Mouse (Mus musculus) CH12.LX (cell line): Measurements from ENCODE around the gene Fos. TPM values are rescaled to one million over a fixed set of nuclear protein-coding genes. Genes with fewer than 3 reads are reported as not detected.

Experiments used
- DNase-seq: peaks from one replicate; pipeline ENCODE4 v3.0.0-alpha.2; 2013; ENCODE audit errors: extremely low read depth
- H3K27ac ChIP-seq: 2 replicates; pipeline ENCODE4 v1.5.1; 2012; ENCODE audit warnings: low read depth, mild to moderate bottlenecking, control low read depth, moderate library complexity; ENCODE audit not compliant: insufficient read depth
- H3K27me3 ChIP-seq: replicated peaks from 2 replicates; pipeline ENCODE3; 2012; ENCODE audit warnings: inconsistent platforms
- H3K36me3 ChIP-seq, 2 experiments: replicated peaks in 1 of 2; 2 replicates each; pipeline versions ENCODE3 to v1.6.1; 2012; ENCODE audit warnings: inconsistent platforms in 1 of 2, low read length in 1 of 2, mild to moderate bottlenecking in 1 of 2, mixed read lengths in 1 of 2, moderate library complexity in 1 of 2; ENCODE audit not compliant: control insufficient read depth in 1 of 2, insufficient read depth in 1 of 2
- H3K4me1 ChIP-seq, 2 experiments: 2 replicates each; pipeline ENCODE4 v1.6.1; 2012; ENCODE audit warnings: inconsistent platforms in 1 of 2, moderate library complexity in 1 of 2; ENCODE audit not compliant: insufficient read depth in 2 of 2, control insufficient read depth in 1 of 2
- H3K4me2 ChIP-seq: 2 replicates; pipeline ENCODE4 v1.6.1; 2012; ENCODE audit warnings: low read depth, mild to moderate bottlenecking, control low read depth; ENCODE audit not compliant: poor library complexity, insufficient read depth, severe bottlenecking
- H3K4me3 ChIP-seq, 3 experiments: fragments of 150-350 bp in 1 of 3; sonication (generic) in 1 of 3; replicated peaks in 1 of 3; 2 replicates each; pipeline versions ENCODE3 to v1.5.1; 2011 to 2012; ENCODE audit warnings: low read depth in 2 of 3, low read length in 2 of 3, mild to moderate bottlenecking in 2 of 3, moderate library complexity in 2 of 3, control low read depth in 1 of 3, improper control_type of control experiment in 1 of 3, inconsistent platforms in 1 of 3, mixed read lengths in 1 of 3; ENCODE audit not compliant: poor library complexity in 1 of 3
- H3K79me2 ChIP-seq: replicated peaks from 2 replicates; pipeline ENCODE4 v1.6.1; 2012; ENCODE audit warnings: mild to moderate bottlenecking, moderate library complexity; ENCODE audit not compliant: control insufficient read depth, poor library complexity, insufficient read depth, severe bottlenecking; ENCODE audit errors: extremely low read depth
- H3K9ac ChIP-seq: 2 replicates; pipeline ENCODE4 v1.6.1; 2012; ENCODE audit warnings: low read depth, mild to moderate bottlenecking, control low read depth, moderate library complexity; ENCODE audit not compliant: insufficient read depth
- H3K9me3 ChIP-seq: replicated peaks from 2 replicates; pipeline ENCODE3; 2012; ENCODE audit warnings: low read length, inconsistent platforms, mixed read lengths
- BHLHE40 ChIP-seq: IDR thresholded peaks from 2 replicates; pipeline ENCODE4 v1.6.1; 2011; ENCODE audit warnings: mild to moderate bottlenecking, low read depth, low read length, improper control_type of control experiment
- CHD1 ChIP-seq: IDR thresholded peaks from 2 replicates; pipeline ENCODE4 v1.6.1; 2012; ENCODE audit warnings: low read depth, low read length, improper control_type of control experiment, inconsistent platforms
- CHD2 ChIP-seq: IDR thresholded peaks from 2 replicates; pipeline ENCODE4 v1.6.1; 2011; ENCODE audit warnings: low read length, improper control_type of control experiment
- CTCF ChIP-seq, 2 experiments: IDR thresholded peaks in 1 of 2; conservative IDR thresholded peaks in 1 of 2; 2 replicates each; pipeline ENCODE4 v1.5.1; 2011 to 2012; ENCODE audit warnings: low read depth in 2 of 2, low read length in 2 of 2, improper control_type of control experiment in 1 of 2, inconsistent platforms in 1 of 2, mild to moderate bottlenecking in 1 of 2, moderate library complexity in 1 of 2
- E2F4 ChIP-seq: IDR thresholded peaks from 2 replicates; pipeline ENCODE4 v1.6.1; 2011; ENCODE audit warnings: low read depth, low read length, improper control_type of control experiment; ENCODE audit not compliant: insufficient replicate concordance
- ELF1 ChIP-seq: IDR thresholded peaks from 2 replicates; pipeline ENCODE4 v1.6.1; 2014; ENCODE audit warnings: low read depth, mild to moderate bottlenecking, inconsistent platforms, low read length, improper control_type of control experiment
- EP300 ChIP-seq: IDR thresholded peaks from 2 replicates; pipeline ENCODE4 v1.6.1; 2011; ENCODE audit warnings: low read length, improper control_type of control experiment
- ETS1 ChIP-seq: conservative IDR thresholded peaks from 2 replicates; pipeline ENCODE4 v1.6.1; 2012; ENCODE audit warnings: low read depth, mild to moderate bottlenecking, inconsistent platforms, low read length, improper control_type of control experiment, moderate library complexity
- GABPA ChIP-seq: IDR thresholded peaks from 2 replicates; pipeline ENCODE4 v1.6.1; 2012; ENCODE audit warnings: low read depth, low read length, improper control_type of control experiment, inconsistent platforms; ENCODE audit not compliant: insufficient replicate concordance
- HCFC1 ChIP-seq: IDR thresholded peaks from 2 replicates; pipeline ENCODE4 v1.6.1; 2012; ENCODE audit warnings: low read depth, mild to moderate bottlenecking, inconsistent platforms, low read length, improper control_type of control experiment
- IRF4 ChIP-seq: IDR thresholded peaks from 2 replicates; pipeline ENCODE4 v1.6.1; 2014; ENCODE audit warnings: low read depth, mild to moderate bottlenecking, inconsistent platforms, low read length, improper control_type of control experiment
- JUN ChIP-seq: IDR thresholded peaks from 2 replicates; pipeline ENCODE4 v1.6.1; 2011; ENCODE audit warnings: low read depth, mild to moderate bottlenecking, low read length, improper control_type of control experiment, moderate library complexity; ENCODE audit not compliant: insufficient read depth
- JUND ChIP-seq: conservative IDR thresholded peaks from 2 replicates; pipeline ENCODE4 v1.6.1; 2011; ENCODE audit warnings: low read depth, low read length, improper control_type of control experiment
- KAT2A ChIP-seq: IDR thresholded peaks from 2 replicates; pipeline ENCODE4 v1.6.1; 2012; ENCODE audit warnings: low read length, improper control_type of control experiment, inconsistent platforms; ENCODE audit not compliant: insufficient replicate concordance
- MAFK ChIP-seq: IDR thresholded peaks from 2 replicates; pipeline ENCODE4 v1.6.1; 2011; ENCODE audit warnings: low read length, improper control_type of control experiment; ENCODE audit not compliant: insufficient replicate concordance
- MAX ChIP-seq: IDR thresholded peaks from 2 replicates; pipeline ENCODE4 v1.6.1; 2011; ENCODE audit warnings: low read length, improper control_type of control experiment
- MAZ ChIP-seq: IDR thresholded peaks from 2 replicates; pipeline ENCODE4 v1.6.1; 2012; ENCODE audit warnings: low read depth, mild to moderate bottlenecking, inconsistent platforms, low read length, improper control_type of control experiment, moderate library complexity
- MEF2A ChIP-seq: IDR thresholded peaks from 2 replicates; pipeline ENCODE4 v1.6.1; 2014; ENCODE audit warnings: low read depth, mild to moderate bottlenecking, inconsistent platforms, low read length, improper control_type of control experiment, borderline replicate concordance
- MXI1 ChIP-seq: IDR thresholded peaks from 2 replicates; pipeline ENCODE4 v1.6.1; 2011; ENCODE audit warnings: mild to moderate bottlenecking, low read depth, low read length, improper control_type of control experiment
- MYC ChIP-seq: IDR thresholded peaks from 2 replicates; pipeline ENCODE4 v1.6.1; 2011; ENCODE audit warnings: low read depth, mild to moderate bottlenecking, improper control_type of control experiment, low read length
- NELFE ChIP-seq: IDR thresholded peaks from 2 replicates; pipeline ENCODE4 v1.6.1; 2011; ENCODE audit warnings: low read depth, low read length, improper control_type of control experiment
- NRF1 ChIP-seq: IDR thresholded peaks from 2 replicates; pipeline ENCODE4 v1.6.1; 2014; ENCODE audit warnings: low read depth, mild to moderate bottlenecking, inconsistent platforms, low read length, improper control_type of control experiment, moderate library complexity
- PAX5 ChIP-seq: IDR thresholded peaks from 2 replicates; pipeline ENCODE4 v1.6.1; 2012; ENCODE audit warnings: low read length, inconsistent platforms, mixed read lengths
- POLR2A ChIP-seq: IDR thresholded peaks from 2 replicates; pipeline ENCODE4 v1.6.1; 2011; ENCODE audit warnings: low read depth, mild to moderate bottlenecking, improper control_type of control experiment, low read length
- POLR2AphosphoS2 ChIP-seq: IDR thresholded peaks from 2 replicates; pipeline ENCODE4 v1.6.1; 2011; ENCODE audit warnings: low read depth, low read length, improper control_type of control experiment
- RAD21 ChIP-seq: IDR thresholded peaks from 2 replicates; pipeline ENCODE4 v1.6.1; 2011; ENCODE audit warnings: low read depth, mild to moderate bottlenecking, low read length, improper control_type of control experiment, moderate library complexity
- RCOR1 ChIP-seq: conservative IDR thresholded peaks from 2 replicates; pipeline ENCODE4 v1.6.1; 2012; ENCODE audit warnings: low read depth, mild to moderate bottlenecking, inconsistent platforms, low read length, improper control_type of control experiment
- SIN3A ChIP-seq: IDR thresholded peaks from 2 replicates; pipeline ENCODE4 v1.6.1; 2012; ENCODE audit warnings: low read length, improper control_type of control experiment, inconsistent platforms
- SMC3 ChIP-seq: IDR thresholded peaks from 2 replicates; pipeline ENCODE4 v1.6.1; 2011; ENCODE audit warnings: low read depth, low read length, improper control_type of control experiment
- TBP ChIP-seq: conservative IDR thresholded peaks from 2 replicates; pipeline ENCODE4 v1.6.1; 2011; ENCODE audit warnings: low read depth, low read length, improper control_type of control experiment
- TCF12 ChIP-seq: IDR thresholded peaks from 2 replicates; pipeline ENCODE4 v1.6.1; 2014; ENCODE audit warnings: low read depth, mild to moderate bottlenecking, inconsistent platforms, low read length, improper control_type of control experiment
- UBTF ChIP-seq: IDR thresholded peaks from 2 replicates; pipeline ENCODE4 v1.6.1; 2012; ENCODE audit warnings: low read depth, mild to moderate bottlenecking, inconsistent platforms, low read length, improper control_type of control experiment, moderate library complexity
- USF1 ChIP-seq: IDR thresholded peaks from 2 replicates; pipeline ENCODE4 v1.6.1; 2014; ENCODE audit warnings: low read depth, mild to moderate bottlenecking, inconsistent platforms, low read length, improper control_type of control experiment
- USF2 ChIP-seq: conservative IDR thresholded peaks from 2 replicates; pipeline ENCODE4 v1.6.1; 2011; ENCODE audit warnings: low read depth, low read length, improper control_type of control experiment
- ZC3H11A ChIP-seq: IDR thresholded peaks from 2 replicates; pipeline ENCODE4 v1.6.1; 2012; ENCODE audit warnings: low read depth, mild to moderate bottlenecking, inconsistent platforms, low read length, improper control_type of control experiment
- ZKSCAN1 ChIP-seq: IDR thresholded peaks from 2 replicates; pipeline ENCODE4 v1.6.1; 2012; ENCODE audit warnings: low read depth, inconsistent platforms, low read length, improper control_type of control experiment, borderline replicate concordance
- ZMIZ1 ChIP-seq: IDR thresholded peaks from 2 replicates; pipeline ENCODE4 v1.6.1; 2012; ENCODE audit warnings: low read depth, mild to moderate bottlenecking, inconsistent platforms, low read length, improper control_type of control experiment
- ZNF384 ChIP-seq: IDR thresholded peaks from 2 replicates; pipeline ENCODE4 v1.6.1; 2012; ENCODE audit warnings: low read depth, low read length, improper control_type of control experiment, inconsistent platforms
- dilution Hi-C: fragments of 300-500 bp; cut with MboI; formaldehyde crosslinking; loops from 2 replicates; pipeline ENCODE4 v1.14.3; 2020; ENCODE audit warnings: low sequenced_read_pairs; ENCODE audit not compliant: extremely low pct_unique_long_range_greater_than_20kb, extremely low pct_ligation_motif_present
- in situ Hi-C: fragments of 300-500 bp; cut with MboI; formaldehyde crosslinking; loops from 3 replicates; pipeline ENCODE4 v1.14.3; 2019; ENCODE audit warnings: low sequenced_read_pairs, low pct_ligation_motif_present, low pct_unique_long_range_greater_than_20kb, mixed read lengths
- polyA plus RNA-seq: library from polyadenylated mRNA; unstranded; fragments of >175 nt; gene quantifications from 2 replicates; pipeline ENCODE4 v1.2.1, GENCODE M21; 2012; ENCODE audit warnings: low read depth; ENCODE audit not compliant: insufficient read length
- total RNA-seq, 2 experiments: library from RNA; depleted of rRNA; stranded (reverse); fragments of 300-350 nt in 1 of 2; fragments of >200 nt in 1 of 2; gene quantifications; 2 replicates each; pipeline ENCODE4 v1.2.3; 2012 to 2014

Fos gene
- total and polyA plus RNA-seq, 3 experiments = 0.11 to 0.20 (median 0.17) TPM

GRCm38 (mm10) chr12:85497310-85498135 lies 23.8 kb downstream of the Fos start:
- Histone ChIP-seq H3K27ac (no peak overlapping the region), H3K4me1 (peaks cover 3 to 25% of the 10 kb centered on the region in 2 experiments; a peak in 3 of 4 replicates), H3K27me3 (no peaks in the 10 kb centered on the region), H3K4me2 (no peak overlapping the region), H3K9me3 (peaks cover 17% of the 10 kb centered on the region), H3K79me2 (no peaks in the 10 kb centered on the region), H3K4me3 (peak overlapping the region in 1 of 3 experiments; percentile 33), H3K9ac (no peak overlapping the region), H3K36me3 (no peaks in the 10 kb centered on the region)
- in situ Hi-C loops (loop anchor here (25.0 kb wide), 1 partner anchor 335 kb away; the partner anchor contains the start of gene Rps6kl1), dilution Hi-C loops (no loop called here)
- no peak for TF ChIP-seq IRF4
- no peak for TF ChIP-seq POLR2A
- no peak for TF ChIP-seq E2F4
- no peak for TF ChIP-seq NELFE
- no peak for TF ChIP-seq SMC3
- TF ChIP-seq NRF1 = no peak
- no peak for TF ChIP-seq CTCF (conservative IDR thresholded peaks at IDR 0.05 in 1 of 2, IDR thresholded peaks at IDR 0.05 in 1 of 2; ENCODE audit: low read depth in 2 of 2, low read length in 2 of 2)
- 0 out of 2 replicates have a peak, but pooled peaks have one; percentile 17 for TF ChIP-seq BHLHE40
- TF ChIP-seq USF2 = no peak
- TF ChIP-seq MEF2A = no peak
- TF ChIP-seq USF1 = no peak
- TF ChIP-seq GABPA = no peak
- TF ChIP-seq ETS1 = peak; percentile 82
- TF ChIP-seq ELF1 = 0 out of 2 replicates have a peak, but pooled peaks have one; percentile 15
- no peak for TF ChIP-seq MAZ
- TF ChIP-seq KAT2A = no peak
- 0 out of 2 replicates have a peak, but pooled peaks have one; percentile 19 for TF ChIP-seq EP300
- TF ChIP-seq CHD2 = no peak
- no peak for TF ChIP-seq RAD21
- TF ChIP-seq CHD1 = no peak
- TF ChIP-seq MAX = no peak
- peak; percentile 52; the same call in 1 of the 2 replicates for TF ChIP-seq MXI1
- TF ChIP-seq ZKSCAN1 = no peak
- no peak for TF ChIP-seq ZMIZ1
- peak; percentile 51; the same call in 1 of the 2 replicates for TF ChIP-seq TCF12
- TF ChIP-seq JUND = no peak
- TF ChIP-seq MAFK = no peak
- no peak for TF ChIP-seq ZC3H11A
- no peak for TF ChIP-seq ZNF384
- no peak for TF ChIP-seq JUN
- no peak for TF ChIP-seq RCOR1
- TF ChIP-seq SIN3A = no peak
- no peak for TF ChIP-seq MYC
- TF ChIP-seq POLR2AphosphoS2 = no peak
- TF ChIP-seq PAX5 = no peak
- no peak for TF ChIP-seq UBTF
- no peak for TF ChIP-seq TBP
- no peak; the same call in 1 of the 2 replicates for TF ChIP-seq HCFC1
- peak; percentile 60 for DNase-seq
